Mouse (Mus musculus) testis, adult 2 months (tissue): ENCODE measurements around the gene Lypd5.

Experiments
- CTCF ChIP-seq: fragments of 200-500 bp; IDR thresholded peaks from 2 replicates; pipeline ENCODE4 v1.5.1; 2012; ENCODE audit warnings: low read depth, mild to moderate bottlenecking, inconsistent platforms, low read length, moderate library complexity; ENCODE audit not compliant: control insufficient read depth, insufficient read depth, insufficient replicate concordance
- POLR2A ChIP-seq: fragments of 200-500 bp; IDR thresholded peaks from 2 replicates; pipeline ENCODE4 v1.6.1; 2012; ENCODE audit warnings: low read depth, mild to moderate bottlenecking, inconsistent platforms, low read length, moderate library complexity; ENCODE audit not compliant: control insufficient read depth

DNA sequence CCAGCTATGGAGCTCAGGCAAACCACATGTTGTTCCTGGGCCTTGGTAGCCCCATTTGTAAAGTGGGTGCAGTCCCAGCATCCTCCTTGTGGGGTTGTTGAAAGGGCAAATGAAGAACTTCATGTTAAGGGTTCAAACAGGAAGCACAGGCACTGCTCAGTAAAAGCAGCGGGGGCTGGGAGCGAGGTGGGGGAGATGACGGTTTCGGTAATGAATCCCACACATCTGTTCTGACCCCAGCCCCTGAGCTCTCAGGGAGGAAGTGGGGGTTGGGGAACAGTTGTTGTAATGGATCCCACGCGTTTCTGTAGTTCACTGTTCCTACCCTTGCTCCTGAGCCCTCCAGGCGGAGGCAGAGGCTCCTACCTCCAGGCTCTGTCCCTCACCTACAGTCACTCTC lies 30.9 kb downstream of the Lypd5 start:
- no peak for TF ChIP-seq CTCF
- TF ChIP-seq POLR2A = no peak
